Mouse (Mus musculus): ENCODE measurements around the gene Kcna5.

DNA sequence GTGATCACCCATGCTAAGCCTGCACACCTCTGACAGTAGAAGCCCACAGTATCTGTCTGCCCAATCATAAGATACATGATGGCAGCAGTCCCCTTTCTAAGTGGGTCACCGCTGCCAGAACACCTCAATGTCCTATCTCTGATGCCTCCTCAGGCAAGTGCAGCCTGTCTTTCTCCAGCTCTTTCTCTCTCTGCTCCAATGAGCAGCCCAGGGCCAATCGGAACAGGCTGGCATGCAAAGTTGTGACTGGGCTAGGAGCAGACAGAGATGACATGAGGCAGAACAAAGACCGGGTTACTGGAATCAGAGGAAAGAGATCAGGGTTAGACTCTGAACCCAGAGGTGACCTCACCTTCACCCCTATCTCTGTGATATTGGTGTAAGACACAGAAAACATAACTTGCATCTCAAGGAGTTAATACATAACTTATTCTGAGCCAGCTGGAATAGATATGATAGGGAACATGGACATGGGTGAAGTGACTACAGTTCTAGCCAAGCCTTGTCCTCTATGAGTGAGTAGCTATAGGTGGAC is 21.4 kb downstream of the Kcna5 start:
- TF ChIP-seq CTCF (IDR thresholded peaks at IDR 0.05; ENCODE audit: low read depth, low read length) (no peak), POLR2A (IDR thresholded peaks at IDR 0.05; ENCODE audit: extremely low read depth, insufficient read depth, low read length) (no peak)

All from liver, adult 2 months (tissue).